Mouse (Mus musculus) ES-Bruce4 (cell line): ENCODE results near the gene Zfp451.

ENCODE experiments used
- CTCF ChIP-seq: IDR thresholded peaks from one replicate; pipeline ENCODE4 v1.8.1; 2011; ENCODE audit warnings: low read depth, low read length
- EP300 ChIP-seq: IDR thresholded peaks from 2 replicates; pipeline ENCODE4 v1.6.1; 2011; ENCODE audit warnings: low read depth, low read length; ENCODE audit not compliant: insufficient read depth

GRCm38 (mm10) chr1:33772106-33772505, 42.3 kb downstream of the Zfp451 start:
- no peak for TF ChIP-seq EP300
- TF ChIP-seq CTCF = no peak
